Mouse (Mus musculus) forebrain, postnatal 0 days (tissue): ENCODE data around the gene Arhgap42. TPM values are rescaled to one million over a fixed set of nuclear protein-coding genes. Genes with fewer than 3 reads are reported as not detected.

ENCODE experiments used
- ATAC-seq: fragments of 200-750 bp; cut with Nextera tagmentation; 2 replicates; pipeline ENCODE4 v1.8.0; 2017; ENCODE audit warnings: mild to moderate bottlenecking, moderate library complexity
- DNase-seq: peaks from one replicate; pipeline ENCODE4 v3.0.0-alpha.2; 2015
- H3K27ac ChIP-seq: fragments of 300-500 bp; sonication (generic); 2 replicates; pipeline ENCODE4 v1.5.1; 2014; ENCODE audit warnings: low read depth, mild to moderate bottlenecking, antibody characterized with exemption, low read length, moderate library complexity, mixed read lengths
- H3K27me3 ChIP-seq: fragments of 300-500 bp; sonication (generic); 2 replicates; pipeline ENCODE4 v1.6.1; 2014; ENCODE audit warnings: mild to moderate bottlenecking, low read length, mixed read lengths; ENCODE audit not compliant: insufficient read depth
- H3K36me3 ChIP-seq: fragments of 300-500 bp; sonication (generic); 2 replicates; pipeline ENCODE4 v1.6.1; 2014; ENCODE audit warnings: mild to moderate bottlenecking, moderate library complexity; ENCODE audit not compliant: insufficient read depth
- H3K4me1 ChIP-seq: fragments of 300-500 bp; sonication (generic); 2 replicates; pipeline ENCODE4 v1.6.1; 2014; ENCODE audit warnings: antibody characterized with exemption; ENCODE audit not compliant: insufficient read depth
- H3K4me2 ChIP-seq: fragments of 300-500 bp; sonication (generic); 2 replicates; pipeline ENCODE4 v1.6.1; 2014; ENCODE audit warnings: low read depth, mild to moderate bottlenecking, moderate library complexity
- H3K4me3 ChIP-seq: fragments of 300-500 bp; sonication (generic); 2 replicates; pipeline ENCODE4 v1.5.1; 2014; ENCODE audit warnings: low read depth, low read length, mixed read lengths
- H3K9ac ChIP-seq: fragments of 300-500 bp; sonication (generic); 2 replicates; pipeline ENCODE4 v1.6.1; 2014; ENCODE audit warnings: mild to moderate bottlenecking
- H3K9me3 ChIP-seq: fragments of 300-500 bp; sonication (generic); 2 replicates; pipeline ENCODE4 v1.6.1; 2016; ENCODE audit warnings: low read length
- CTCF ChIP-seq: sonication (generic); IDR thresholded peaks from 2 replicates; pipeline ENCODE4 v1.5.1; 2016; ENCODE audit warnings: antibody characterized with exemption, control low read depth, low read depth
- WGBS: fragments of 180-500 bp; shearing (Covaris S2); extraction: QIAGEN DNeasy Blood & Tissue Kit; methylation state at CpG from one replicate; pipeline ENCODE4 v1.1.7; 2014; 5-methylcytosine and 5-hydroxymethylcytosine counted together
- polyA plus RNA-seq: library from polyadenylated mRNA; unstranded; fragments of >200 nt; fragmentation: Nextera tagmentation; extraction: Ambion mirVana; gene quantifications from 2 replicates; pipeline ENCODE4 v1.2.1, GENCODE M21; 2015
- total RNA-seq: library from RNA; depleted of rRNA; stranded (reverse); fragments of >200 nt; gene quantifications from 2 replicates; pipeline ENCODE4 v1.2.3, GENCODE M21; 2014

The Arhgap42 gene
- total and polyA plus RNA-seq, 2 experiments from 2014 or later: 14.9 to 18.0 TPM

DNA sequence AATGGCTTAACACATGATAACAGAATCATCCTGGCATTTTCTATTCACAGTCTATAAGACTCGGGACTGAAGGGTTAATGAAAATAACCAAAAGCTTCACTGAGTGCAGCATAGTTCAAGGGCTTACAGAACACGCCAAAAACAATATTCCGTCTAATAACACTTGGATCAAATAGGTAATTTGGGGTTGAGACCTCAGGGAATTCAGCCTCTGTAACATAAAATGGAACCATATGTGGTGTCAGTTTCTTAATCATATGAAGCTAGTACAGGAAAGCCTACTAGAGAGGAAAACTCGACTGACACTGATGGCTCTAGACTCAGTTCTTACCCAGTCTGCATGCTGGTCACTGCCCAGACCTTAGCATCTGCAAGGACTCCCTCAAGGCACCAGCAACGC, 95.8 kb downstream of the Arhgap42 start:
- 66% methylated on average over 5 of the region's 5 CpGs for WGBS
- Histone ChIP-seq H3K4me2 (no peak overlapping the region), H3K4me1 (no peaks in the 10 kb centered on the region), H3K27ac (no peak overlapping the region), H3K36me3 (no peaks in the 10 kb centered on the region), H3K4me3 (no peak overlapping the region), H3K9ac (no peak overlapping the region), H3K9me3 (no peaks in the 10 kb centered on the region), H3K27me3 (no peaks in the 10 kb centered on the region)
- no peak for TF ChIP-seq CTCF
- DNase-seq: no peak
- ATAC-seq: no peak

DNA sequence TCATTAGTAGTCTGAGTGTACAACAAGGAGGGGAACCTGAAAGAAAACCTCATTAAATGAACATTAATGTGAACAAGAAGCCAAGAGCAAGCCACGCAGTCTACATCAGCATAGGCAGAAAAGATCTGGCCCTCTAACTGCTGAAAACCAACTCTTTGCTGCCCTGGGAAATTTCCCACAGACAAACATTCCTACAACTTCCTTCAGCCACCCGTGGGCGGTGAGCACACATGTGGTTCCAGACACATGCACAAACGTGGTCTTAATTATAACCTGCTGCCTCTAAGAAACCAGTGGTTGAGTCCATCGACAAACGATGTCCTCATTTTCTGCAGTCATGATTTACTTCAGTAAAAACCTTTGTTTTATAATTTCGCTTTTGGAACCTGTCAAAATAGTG, 96.3 kb downstream of the Arhgap42 start:
- no peaks in the 10 kb centered on the region for H3K27me3 ChIP-seq
- no peak overlapping the region for H3K27ac ChIP-seq
- no peak overlapping the region for H3K4me3 ChIP-seq
- TF ChIP-seq CTCF: no peak
- DNase-seq (no peak), ATAC-seq (no peak)
- no peaks in the 10 kb centered on the region for H3K4me1 ChIP-seq
- WGBS: 45% methylated on average over 7 of the region's 7 CpGs
- no peaks in the 10 kb centered on the region for H3K36me3 ChIP-seq
- H3K9me3 ChIP-seq: no peaks in the 10 kb centered on the region
- no peak overlapping the region for H3K4me2 ChIP-seq
- H3K9ac ChIP-seq: no peak overlapping the region

DNA sequence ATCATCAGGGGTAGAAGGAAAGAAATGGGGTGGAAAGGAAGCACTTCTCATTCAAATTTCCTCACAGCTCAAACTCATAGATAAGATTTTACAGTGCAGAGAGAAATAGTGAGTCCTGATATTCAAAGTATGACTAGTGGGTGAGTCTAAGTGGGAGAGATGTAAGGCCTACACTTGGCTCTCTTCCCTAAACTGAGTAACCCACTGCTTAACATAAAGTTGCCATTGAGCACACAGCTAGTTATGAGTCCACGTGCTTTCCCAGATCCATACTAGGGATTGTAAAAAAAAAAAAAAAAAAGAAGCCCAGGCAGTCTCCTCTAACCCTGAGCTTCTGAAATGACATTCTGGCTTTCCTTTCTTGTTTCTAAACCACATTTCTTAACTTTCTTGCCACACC, 96.8 kb downstream of the Arhgap42 start:
- DNase-seq (no peak), ATAC-seq (no peak)
- no peak for TF ChIP-seq CTCF
- Histone ChIP-seq H3K4me2 (no peak overlapping the region), H3K4me1 (no peaks in the 10 kb centered on the region), H3K27ac (no peak overlapping the region), H3K4me3 (no peak overlapping the region), H3K36me3 (no peaks in the 10 kb centered on the region), H3K9me3 (no peaks in the 10 kb centered on the region), H3K9ac (no peak overlapping the region), H3K27me3 (no peaks in the 10 kb centered on the region)
- WGBS: 44% methylated on average over 1 of the region's 1 CpGs

DNA sequence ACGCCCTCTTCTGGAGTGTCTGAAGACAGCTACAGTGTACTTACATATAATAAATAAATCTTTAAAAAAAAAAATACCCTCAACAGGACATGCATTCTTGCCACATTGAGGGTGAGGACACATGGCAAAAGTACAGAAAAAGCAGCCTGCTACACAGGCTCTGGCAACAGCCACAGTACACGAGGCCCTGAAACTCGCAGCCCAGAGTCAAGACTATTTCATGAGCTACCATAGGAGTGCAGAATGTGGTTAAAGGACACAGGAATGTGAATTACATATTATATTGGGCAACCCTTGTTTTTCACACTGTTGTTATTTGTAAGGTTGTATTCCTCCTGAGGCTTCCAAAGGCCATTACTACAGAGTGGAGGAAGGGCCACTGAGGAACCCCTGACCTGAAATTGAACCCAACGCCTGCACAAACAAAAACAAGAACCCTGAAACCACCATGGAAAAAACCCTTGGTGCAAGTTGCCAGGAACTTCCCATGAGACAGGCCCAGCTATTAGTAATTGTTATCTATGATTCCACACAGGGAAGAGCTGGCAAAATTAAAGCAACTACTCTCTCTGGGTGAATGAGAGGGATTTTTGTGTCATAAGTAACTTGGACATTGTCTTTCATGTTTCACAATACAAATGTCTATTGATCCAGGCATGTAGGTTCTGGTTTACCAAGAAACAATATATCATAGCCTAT, 109.8 kb downstream of the Arhgap42 start:
- DNase-seq (no peak), ATAC-seq (no peak)
- TF ChIP-seq CTCF: no peak
- Histone ChIP-seq H3K4me2 (no peak overlapping the region), H3K4me3 (no peak overlapping the region), H3K9me3 (no peaks in the 10 kb centered on the region), H3K27me3 (no peaks in the 10 kb centered on the region), H3K27ac (no peak overlapping the region), H3K36me3 (no peaks in the 10 kb centered on the region), H3K9ac (no peak overlapping the region), H3K4me1 (no peaks in the 10 kb centered on the region)
- 94% methylated on average over 4 of the region's 4 CpGs for WGBS

DNA sequence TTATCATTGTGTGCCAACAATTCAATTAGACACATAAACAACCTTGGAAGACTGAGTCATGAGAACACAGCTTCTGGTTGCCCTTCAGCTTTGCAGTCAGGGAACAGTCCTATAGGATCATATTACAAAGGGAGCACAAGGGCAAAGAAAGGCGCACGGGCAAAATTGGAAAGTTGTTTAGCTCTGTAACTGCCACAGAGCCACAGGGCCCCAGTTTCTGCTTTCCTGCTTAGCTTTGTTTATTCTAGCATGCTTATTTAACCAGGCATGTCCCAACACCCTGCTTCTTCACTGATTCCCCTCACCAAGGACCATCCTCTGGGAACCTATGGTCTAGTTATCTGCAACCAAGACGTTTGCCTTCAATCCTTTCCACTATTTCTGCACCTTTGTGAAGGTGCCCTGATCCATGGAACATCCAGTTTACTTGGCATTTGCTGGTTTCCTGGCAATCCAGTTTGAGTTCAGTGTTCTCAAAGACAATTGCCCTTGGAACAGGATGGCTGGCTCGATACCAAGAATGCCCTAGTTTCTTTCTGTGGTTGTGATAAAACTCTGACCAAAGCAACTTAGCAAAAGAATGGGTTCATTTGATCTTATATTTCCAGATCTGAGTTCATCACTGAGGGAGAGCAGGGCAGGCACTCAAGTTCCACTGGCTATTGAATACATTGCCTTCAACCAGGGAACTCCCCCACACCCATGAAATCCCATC, 111.7 kb downstream of the Arhgap42 start:
- ATAC-seq: no peak
- no peaks in the 10 kb centered on the region for H3K27me3 ChIP-seq
- DNase-seq: no peak
- no peaks in the 10 kb centered on the region for H3K9me3 ChIP-seq
- no peak overlapping the region for H3K27ac ChIP-seq
- H3K36me3 ChIP-seq: no peaks in the 10 kb centered on the region
- no peak overlapping the region for H3K4me3 ChIP-seq
- H3K4me1 ChIP-seq: no peaks in the 10 kb centered on the region
- 32% methylated on average over 4 of the region's 4 CpGs for WGBS
- no peak overlapping the region for H3K4me2 ChIP-seq
- H3K9ac ChIP-seq: no peak overlapping the region
- TF ChIP-seq CTCF: no peak

DNA sequence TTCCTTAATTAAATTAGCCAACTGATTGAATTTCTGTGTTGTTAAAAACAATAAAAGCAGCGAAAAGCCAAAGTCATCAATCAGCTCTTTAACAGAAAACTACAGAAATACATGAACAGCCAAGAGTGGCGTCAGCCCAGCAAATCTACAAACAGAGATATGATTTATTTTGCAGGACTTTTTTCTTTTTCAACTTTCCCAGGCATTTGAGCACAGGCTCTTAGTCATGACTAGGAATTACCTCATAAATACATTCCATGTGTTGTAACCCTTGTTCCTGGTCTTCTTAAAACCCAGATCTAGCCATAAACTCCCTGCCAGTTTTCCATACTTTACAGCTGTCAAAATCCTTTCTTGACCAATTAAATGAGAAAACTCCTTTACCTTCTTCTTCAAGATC, 114.7 kb downstream of the Arhgap42 start:
- DNase-seq (no peak), ATAC-seq (no peak)
- Histone ChIP-seq H3K9me3 (no peaks in the 10 kb centered on the region), H3K36me3 (no peaks in the 10 kb centered on the region), H3K9ac (no peak overlapping the region), H3K27me3 (no peaks in the 10 kb centered on the region), H3K27ac (no peak overlapping the region), H3K4me1 (no peaks in the 10 kb centered on the region), H3K4me2 (no peak overlapping the region), H3K4me3 (no peak overlapping the region)
- TF ChIP-seq CTCF: no peak
- 91% methylated on average over 2 of the region's 2 CpGs for WGBS

DNA sequence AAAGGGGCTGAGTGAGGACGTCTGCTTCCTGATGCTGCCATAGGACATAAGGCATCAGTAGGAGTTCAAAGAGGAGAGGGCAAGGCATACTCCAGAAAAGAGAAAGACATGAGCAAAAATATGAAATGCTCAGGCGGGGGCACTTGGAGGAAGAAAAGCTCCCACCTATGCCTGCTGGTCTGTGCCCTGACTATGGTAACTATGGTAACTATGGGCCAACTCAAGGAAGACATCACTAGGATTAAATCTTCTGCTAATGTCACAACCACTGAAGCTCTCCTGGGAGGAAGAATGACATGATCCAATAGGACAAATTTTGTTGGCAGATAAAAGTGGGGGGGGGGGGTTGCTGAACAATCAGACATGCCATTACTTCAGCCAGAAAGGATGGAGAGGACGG, 124.6 kb downstream of the Arhgap42 start:
- H3K27ac ChIP-seq: no peak overlapping the region
- DNase-seq: no peak
- WGBS: 80% methylated on average over 3 of the region's 3 CpGs
- no peak for TF ChIP-seq CTCF
- ATAC-seq: no peak
- no peaks in the 10 kb centered on the region for H3K4me1 ChIP-seq
- no peaks in the 10 kb centered on the region for H3K9me3 ChIP-seq
- H3K27me3 ChIP-seq: no peaks in the 10 kb centered on the region
- no peak overlapping the region for H3K4me3 ChIP-seq
- H3K9ac ChIP-seq: no peak overlapping the region
- no peak overlapping the region for H3K4me2 ChIP-seq
- H3K36me3 ChIP-seq: no peaks in the 10 kb centered on the region
